Mouse (Mus musculus) kidney, adult 2 months (tissue): ENCODE results near the gene Cp. TPM values are rescaled to one million over a fixed set of nuclear protein-coding genes. Genes with fewer than 3 reads are reported as not detected.
A peak's percentile ranks its signal among the peaks of the same experiment; 100 is the strongest.
"Not testable (repeated sequence)": the region's sequence is repeated elsewhere in the genome, so short reads cannot be mapped to it uniquely, and the experiment has no call there.

ENCODE experiments used
- DNase-seq: peaks from one replicate; pipeline ENCODE4 v3.0.0; 2021
- H3K27ac ChIP-seq: fragments of 200-500 bp; 2 replicates; pipeline ENCODE4 v1.5.1; 2012; ENCODE audit warnings: low read depth, low read length, control low read depth, inconsistent platforms; ENCODE audit not compliant: insufficient read depth
- H3K27me3 ChIP-seq: fragments of 200-500 bp; replicated peaks from 2 replicates; pipeline ENCODE4 v1.6.1; 2012; ENCODE audit warnings: mild to moderate bottlenecking, moderate library complexity, low read length, inconsistent platforms; ENCODE audit not compliant: control insufficient read depth, insufficient read depth
- H3K36me3 ChIP-seq: fragments of 200-500 bp; 2 replicates; pipeline ENCODE4 v1.6.1; 2012; ENCODE audit warnings: mild to moderate bottlenecking, moderate library complexity, low read length, inconsistent platforms; ENCODE audit not compliant: control insufficient read depth, insufficient read depth
- H3K4me1 ChIP-seq: fragments of 200-500 bp; 2 replicates; pipeline ENCODE4 v1.6.1; 2011; ENCODE audit warnings: low read length; ENCODE audit not compliant: control insufficient read depth, insufficient read depth
- H3K4me3 ChIP-seq: fragments of 200-500 bp; 2 replicates; pipeline ENCODE4 v1.5.1; 2011; ENCODE audit warnings: mild to moderate bottlenecking, low read depth, low read length, control low read depth; ENCODE audit not compliant: insufficient read depth
- CTCF ChIP-seq: fragments of 200-500 bp; conservative IDR thresholded peaks from 2 replicates; pipeline ENCODE4 v1.5.1; 2011; ENCODE audit warnings: low read depth, mild to moderate bottlenecking, control low read depth, low read length, moderate library complexity, mixed read lengths; ENCODE audit not compliant: insufficient read depth, insufficient read length
- POLR2A ChIP-seq: fragments of 200-500 bp; IDR thresholded peaks from one replicate; pipeline ENCODE4 v1.6.1; 2011; ENCODE audit warnings: low read depth, low read length, control low read depth
- WGBS: fragments of 180-500 bp; shearing (Covaris S2); methylation state at CpG from one replicate; pipeline ENCODE4 v1.1.7; 2018; 5-methylcytosine and 5-hydroxymethylcytosine counted together
- polyA plus RNA-seq: library from polyadenylated mRNA; depleted of rRNA; stranded (reverse); fragments of >200 nt; gene quantifications from 2 replicates; pipeline ENCODE4 v1.2.3, GENCODE M21; 2012; rRNA removed

Gene Cp
- polyA plus RNA-seq = 17.7 and 18.9 TPM in 2 replicates

GRCm38 (mm10) chr3:19956885-19957284 is at the start of gene Cp:
TSS of gene Cp (plus strand) at chr3:19957054.
- no peak within 1 kb of the TSS for H3K4me3 ChIP-seq
- peak; percentile 51 for DNase-seq
- peaks cover 5% of the 10 kb centered on the region; the same call in 1 of the 2 replicates for H3K4me1 ChIP-seq
- peak within 1 kb of the TSS; percentile 64 for H3K27ac ChIP-seq
- H3K36me3 ChIP-seq = no peaks in the 10 kb centered on the region
- no peak for TF ChIP-seq POLR2A
- TF ChIP-seq CTCF = no peak
- H3K27me3 ChIP-seq = no peaks in the 10 kb centered on the region
- WGBS = 41% methylated on average over 5 of the region's 5 CpGs

- no peak overlapping the region for H3K27ac ChIP-seq
- peaks cover 5% of the 10 kb centered on the region; the same call in 1 of the 2 replicates for H3K4me1 ChIP-seq
- H3K4me3 ChIP-seq = no peak overlapping the region
- TF ChIP-seq POLR2A = no peak
- no peak for TF ChIP-seq CTCF
- H3K27me3 ChIP-seq = no peaks in the 10 kb centered on the region
- no peak for DNase-seq
- H3K36me3 ChIP-seq = no peaks in the 10 kb centered on the region
Observed at GRCm38 (mm10) chr3:19948552-19948951, 8.3 kb upstream of the Cp start.

GRCm38 (mm10) chr3:19949401-19949800 is 7.5 kb upstream of the Cp start:
- H3K4me1 ChIP-seq, H3K27ac ChIP-seq, H3K36me3 ChIP-seq, H3K27me3 ChIP-seq, DNase-seq, H3K4me3 ChIP-seq: not testable (repeated sequence)
- WGBS = 87% methylated on average over 1 of the region's 1 CpGs

GRCm38 (mm10) chr3:19953425-19953824 is 3.4 kb upstream of the Cp start:
- H3K27me3 ChIP-seq = no peaks in the 10 kb centered on the region
- 71% methylated on average over 1 of the region's 1 CpGs for WGBS
- H3K36me3 ChIP-seq = no peaks in the 10 kb centered on the region
- DNase-seq = no peak
- TF ChIP-seq POLR2A (no peak), CTCF (no peak)
- peaks cover 5% of the 10 kb centered on the region; the same call in 1 of the 2 replicates for H3K4me1 ChIP-seq
- H3K27ac ChIP-seq = peak overlapping the region; percentile 91
- H3K4me3 ChIP-seq = no peak overlapping the region

- Histone ChIP-seq H3K4me1 (peaks cover 5% of the 10 kb centered on the region; the same call in 1 of the 2 replicates), H3K27ac (no peak overlapping the region), H3K36me3 (no peaks in the 10 kb centered on the region), H3K4me3 (no peak overlapping the region), H3K27me3 (no peaks in the 10 kb centered on the region)
- 19% methylated on average over 3 of the region's 3 CpGs for WGBS
- peak; percentile 93 for DNase-seq
- TF ChIP-seq POLR2A (no peak), CTCF (no peak)
Observed at GRCm38 (mm10) chr3:19953865-19954264, 3.0 kb upstream of the Cp start.

GRCm38 (mm10) chr3:19958031-19958430 is 1.2 kb downstream of the Cp start:
- no peaks in the 10 kb centered on the region for H3K36me3 ChIP-seq
- H3K27ac ChIP-seq = no peak overlapping the region
- peaks cover 7% of the 10 kb centered on the region; the same call in 1 of the 2 replicates for H3K4me1 ChIP-seq
- TF ChIP-seq CTCF (no peak), POLR2A (no peak)
- H3K27me3 ChIP-seq = no peaks in the 10 kb centered on the region
- DNase-seq = no peak
- no peak overlapping the region for H3K4me3 ChIP-seq

GRCm38 (mm10) chr3:19958983-19959382 is 2.1 kb downstream of the Cp start:
- Histone ChIP-seq H3K4me1 (peaks cover 7% of the 10 kb centered on the region; the same call in 1 of the 2 replicates), H3K4me3 (no peak overlapping the region), H3K27me3 (no peaks in the 10 kb centered on the region), H3K27ac (peak overlapping the region; percentile 41), H3K36me3 (no peaks in the 10 kb centered on the region)
- WGBS = 69% methylated on average over 1 of the region's 1 CpGs
- DNase-seq = no peak
- TF ChIP-seq CTCF (no peak), POLR2A (no peak)

- H3K27ac ChIP-seq = peak overlapping the region; percentile 3; the same call in 1 of the 2 replicates
Observed at GRCm38 (mm10) chr3:19960570-19961114, 3.8 kb downstream of the Cp start.

More at GRCm38 (mm10) chr3:19960570-19961114, 3.8 kb downstream of the Cp start:
- Histone ChIP-seq H3K4me1 (peaks cover 7% of the 10 kb centered on the region; the same call in 1 of the 2 replicates), H3K27me3 (no peaks in the 10 kb centered on the region), H3K36me3 (no peaks in the 10 kb centered on the region), H3K4me3 (no peak overlapping the region)
- WGBS = 54% methylated on average over 3 of the region's 3 CpGs
- no peak for TF ChIP-seq CTCF
- TF ChIP-seq POLR2A = no peak
- no peak for DNase-seq
